ENCODE assay signal across 18 mouse cellular contexts in genomic region chr10:75405916-75406315, GRCm38 (mm10). TPM values are rescaled to one million over a fixed set of nuclear protein-coding genes. Genes with fewer than 3 reads are reported as not detected.
"Had no signal": no experiment of that assay in that cellular context is flagged by ENCODE, and none has a peak within 500 bp of the region (broad histone marks: within the 10 kb centered on the region; RNA-seq: fewer than 3 reads in every experiment).

No protein-coding gene starts in this region.

- DNase-seq: kidney, adult 9 months; layer of hippocampus, postnatal 36 days; left cerebral cortex, postnatal 4 days; liver, embryonic 13.5 days; lung, adult 2 months; lung, postnatal 14 days; right cerebral cortex, postnatal 14 days; right cerebral cortex, postnatal 4 days; thymus, postnatal 36 days had no signal

- ATAC-seq: midbrain, embryonic 16.5 days had no signal

- H3K36me3 ChIP-seq: limb, embryonic 12.5 days; limb, embryonic 15.5 days; liver, embryonic 13.5 days; midbrain, embryonic 12.5 days had no signal

- H3K9me3 ChIP-seq: limb, embryonic 12.5 days; limb, embryonic 15.5 days; liver, embryonic 13.5 days; midbrain, embryonic 12.5 days had no signal

- H3K27me3 ChIP-seq: limb, embryonic 12.5 days; limb, embryonic 15.5 days; liver, embryonic 13.5 days; midbrain, embryonic 12.5 days had no signal

- H3K27ac ChIP-seq: kidney, postnatal 0 days; left cerebral cortex, adult 2 months; limb, embryonic 12.5 days; limb, embryonic 15.5 days; liver, embryonic 13.5 days; midbrain, embryonic 12.5 days; stomach, postnatal 0 days had no signal

- H3K9ac ChIP-seq: limb, embryonic 12.5 days; limb, embryonic 15.5 days; liver, embryonic 13.5 days; midbrain, embryonic 12.5 days had no signal

- H3K4me1 ChIP-seq: limb, embryonic 12.5 days had no signal

- H3K4me3 ChIP-seq: left cerebral cortex, adult 2 months; limb, embryonic 12.5 days; liver, embryonic 13.5 days; midbrain, embryonic 12.5 days; myocyte had no signal

RNA-seq across cellular contexts. Expression of gene Upb1, which starts 5.0 kb away (rescaled TPM):
- total RNA-seq: layer of hippocampus, postnatal 36 days had no signal
- polyA plus RNA-seq: neural tube, embryonic 11.5 days had no signal
